Mouse (Mus musculus) forebrain, embryonic 16.5 days (tissue): ENCODE results near the gene Anapc15. TPM values are rescaled to one million over a fixed set of nuclear protein-coding genes. Genes with fewer than 3 reads are reported as not detected.

Source experiments
- microRNA-seq: library from miRNA; unstranded; fragments of <30 nt; microRNA quantifications from one replicate; pipeline ENCODE4, GENCODE M21; 2017
- polyA plus RNA-seq: library from polyadenylated mRNA; unstranded; fragments of >200 nt; fragmentation: Nextera tagmentation; extraction: Ambion mirVana; gene quantifications from 2 replicates; pipeline ENCODE4 v1.2.1, GENCODE M21; 2015

Anapc15 gene
- polyA plus RNA-seq, 1 experiment from 2014 or later: 72.3 TPM

Small RNA genes within 50 kb of the gene (microRNA-seq; reads per million reads assigned to microRNA genes)
- gene Gm22655: not detected

Other genes with a start within 250 kb of the Anapc15 start
- 42.0 and 51.9 TPM in 2 replicates for gene Clpb, start 200.1 kb upstream of the Anapc15 start, polyA plus RNA-seq
- not detected in 2 replicates for gene Phox2a, start 45.4 kb upstream of the Anapc15 start, polyA plus RNA-seq
- 20.0 and 20.5 TPM in 2 replicates for gene Inppl1, start 25.5 kb upstream of the Anapc15 start, polyA plus RNA-seq
- 0.65 and 0.94 TPM in 2 replicates for gene Folr2, start 6.5 kb upstream of the Anapc15 start, polyA plus RNA-seq
- 17.1 and 19.2 TPM in 2 replicates for gene Folr1, start 7.1 kb downstream of the Anapc15 start, polyA plus RNA-seq
- gene Lamtor1, start 42.2 kb downstream of the Anapc15 start, polyA plus RNA-seq: 149 and 166 TPM in 2 replicates
- gene Tomt, start 42.6 kb downstream of the Anapc15 start, polyA plus RNA-seq: 0.54 and 0.72 TPM in 2 replicates
- 9.4 and 9.6 TPM in 2 replicates for gene Lrrc51, start 70.2 kb downstream of the Anapc15 start, polyA plus RNA-seq
- gene Numa1, start 70.4 kb downstream of the Anapc15 start, polyA plus RNA-seq: 64.8 and 68.6 TPM in 2 replicates
- 3.5 and 5.0 TPM in 2 replicates for gene Il18bp, start 155.0 kb downstream of the Anapc15 start, polyA plus RNA-seq
- gene Rnf121, start 201.8 kb downstream of the Anapc15 start, polyA plus RNA-seq: 36.3 TPM in 2 replicates
- gene Xndc1, start 201.8 kb downstream of the Anapc15 start, polyA plus RNA-seq: 34.8 and 41.2 TPM in 2 replicates
- gene Xntrpc, start 202.0 kb downstream of the Anapc15 start, polyA plus RNA-seq: 1.3 and 1.7 TPM in 2 replicates
- gene Trpc2, start 219.4 kb downstream of the Anapc15 start, polyA plus RNA-seq: 0.24 TPM in 1 of 2 replicates, not detected in the other
- gene Art1, start 238.0 kb downstream of the Anapc15 start, polyA plus RNA-seq: 0.10 and 0.48 TPM in 2 replicates
- gene Art5, start 245.8 kb downstream of the Anapc15 start, polyA plus RNA-seq: 0.70 and 0.71 TPM in 2 replicates